Mouse (Mus musculus) ZHBTc4 (cell line): ENCODE data around the gene Wars.
A peak's percentile ranks its signal among the peaks of the same experiment; 100 is the strongest.

Experiments used
- DNase-seq: peaks from one replicate; pipeline ENCODE4 v3.0.0-alpha.2; 2011; ENCODE audit warnings: low read depth, low spot score

Wars gene

DNA sequence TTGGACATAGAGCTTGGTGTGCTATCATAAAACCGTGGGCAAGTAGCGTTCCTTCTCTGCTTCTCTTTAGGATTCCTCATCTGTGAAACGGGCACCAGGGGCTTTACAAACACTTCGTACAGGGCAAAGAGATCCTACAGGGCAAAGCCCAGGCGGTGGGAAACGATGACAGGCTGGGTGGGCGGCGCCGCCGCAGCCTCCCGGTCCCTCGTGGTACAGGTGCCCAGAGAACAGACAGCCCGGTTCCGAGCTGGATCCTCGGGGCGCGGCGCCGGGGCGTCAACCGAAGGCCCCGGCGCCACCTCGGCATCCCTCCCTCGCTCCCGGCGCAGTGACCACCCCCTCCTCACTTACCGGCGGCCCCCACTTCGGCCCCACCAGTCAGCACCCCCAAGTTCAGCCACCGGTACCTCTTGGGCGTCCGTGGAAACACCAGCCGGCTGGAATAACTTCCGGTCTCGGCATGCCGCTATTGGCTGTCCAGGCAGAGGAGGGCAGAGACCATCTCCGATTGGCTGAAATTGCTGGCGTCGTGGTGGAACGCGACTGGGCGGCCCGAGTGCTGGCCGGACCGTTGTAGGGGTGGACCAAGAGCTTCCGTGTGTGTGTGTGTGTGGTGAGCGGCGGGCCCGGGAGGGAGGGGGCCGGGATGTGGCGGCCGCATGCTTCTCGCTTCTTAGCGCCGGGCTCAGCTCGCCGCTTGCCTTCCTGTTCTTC, at the start of gene Wars:
Gene Wars (minus strand): TSS at position 460 of the 717 bp plus-strand sequence.
- peak; percentile 98 for DNase-seq

DNA sequence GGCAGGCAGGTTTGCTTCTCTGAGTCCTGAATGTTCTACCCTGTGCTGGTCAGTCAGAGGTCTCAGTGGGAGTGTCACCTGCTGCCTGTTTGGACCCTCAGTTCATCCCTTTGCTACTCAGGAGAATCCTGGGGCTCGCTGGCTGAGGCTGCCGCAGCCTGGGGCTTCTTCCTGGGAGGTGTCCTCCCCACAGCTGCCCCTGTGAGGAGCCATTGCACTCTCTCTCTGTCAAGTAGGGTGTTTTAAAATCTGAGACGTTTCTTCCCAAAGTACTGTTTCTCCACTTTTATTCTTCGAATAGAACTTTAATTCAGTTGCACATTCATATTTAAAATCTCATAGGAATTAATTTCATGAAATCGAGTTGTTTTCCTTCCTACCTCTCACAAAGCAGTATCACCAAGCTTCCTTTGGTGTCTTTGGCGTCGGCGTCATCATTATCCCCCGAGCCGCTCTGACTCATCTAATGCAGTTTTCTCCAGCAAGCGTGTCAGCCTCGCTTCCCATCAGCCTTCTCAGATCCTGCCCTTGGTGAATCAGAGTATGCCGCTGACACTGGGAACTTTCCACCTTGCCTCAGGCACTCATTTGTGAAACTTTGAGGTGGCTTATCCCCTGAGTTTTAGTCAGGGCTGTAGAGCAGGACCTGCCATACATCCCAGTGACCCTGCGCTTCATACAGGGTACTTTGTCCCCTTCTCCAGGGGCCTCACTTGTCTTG, 48.4 kb upstream of the Wars start:
- no peak for DNase-seq

DNA sequence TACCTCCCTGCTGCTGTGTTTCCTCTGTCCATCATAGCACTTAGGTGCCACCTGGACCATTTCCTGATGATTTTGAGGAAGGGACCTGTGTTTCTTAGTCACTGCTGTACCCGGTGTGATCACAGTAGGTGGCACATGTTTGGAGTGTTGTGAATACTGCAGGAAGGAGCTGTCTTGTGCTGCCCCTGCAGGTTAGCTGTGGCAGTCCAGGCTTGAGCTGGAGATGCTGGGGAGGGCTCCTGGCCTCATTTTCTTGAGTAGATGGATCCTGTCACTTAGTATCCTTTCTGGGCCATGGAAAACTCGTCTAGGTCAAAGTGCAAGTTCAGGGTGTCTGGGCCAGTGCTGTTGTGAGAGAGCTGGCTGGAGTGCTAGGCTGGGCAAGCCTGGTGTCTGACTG, 47.3 kb upstream of the Wars start:
- no peak for DNase-seq

DNA sequence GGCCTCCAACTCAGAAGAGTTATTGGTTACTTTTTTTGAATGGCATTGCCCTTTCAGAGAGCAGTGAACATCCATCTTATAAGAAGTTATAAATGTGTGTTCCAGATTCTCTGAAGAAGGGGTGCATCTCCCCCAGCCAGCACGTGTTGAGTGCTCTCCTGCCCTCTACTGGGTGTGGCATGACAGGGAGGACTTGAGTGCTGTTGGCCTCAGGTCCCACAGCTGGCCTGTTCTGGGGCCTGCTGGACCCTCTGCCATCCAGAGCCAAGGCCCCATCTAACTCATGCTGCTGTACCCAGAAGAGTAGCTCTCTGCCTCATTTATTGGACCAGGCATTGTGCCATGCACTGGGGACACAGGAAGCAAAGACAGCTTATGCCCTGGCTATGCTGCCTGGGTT, 46.3 kb upstream of the Wars start:
- no peak for DNase-seq

DNA sequence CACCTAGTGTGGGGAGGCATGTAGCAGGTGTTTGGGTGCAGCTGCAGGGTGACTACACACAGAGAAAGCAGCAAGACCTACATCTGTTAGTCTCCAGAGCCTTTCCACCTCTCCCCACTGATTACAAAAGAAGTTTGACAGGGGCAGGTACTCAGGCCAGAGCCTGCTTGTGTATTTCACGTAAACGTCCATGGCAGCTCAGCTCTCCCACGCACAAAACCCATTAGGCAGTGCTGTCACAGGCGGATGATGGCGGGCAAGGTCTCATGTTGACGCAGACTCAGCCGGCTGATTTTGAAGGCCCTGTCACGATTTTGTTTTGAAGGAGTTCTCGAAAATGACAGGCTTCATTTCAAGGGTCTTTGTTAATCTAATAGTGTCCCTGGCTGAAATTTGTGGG, 45.3 kb upstream of the Wars start:
- no peak for DNase-seq

DNA sequence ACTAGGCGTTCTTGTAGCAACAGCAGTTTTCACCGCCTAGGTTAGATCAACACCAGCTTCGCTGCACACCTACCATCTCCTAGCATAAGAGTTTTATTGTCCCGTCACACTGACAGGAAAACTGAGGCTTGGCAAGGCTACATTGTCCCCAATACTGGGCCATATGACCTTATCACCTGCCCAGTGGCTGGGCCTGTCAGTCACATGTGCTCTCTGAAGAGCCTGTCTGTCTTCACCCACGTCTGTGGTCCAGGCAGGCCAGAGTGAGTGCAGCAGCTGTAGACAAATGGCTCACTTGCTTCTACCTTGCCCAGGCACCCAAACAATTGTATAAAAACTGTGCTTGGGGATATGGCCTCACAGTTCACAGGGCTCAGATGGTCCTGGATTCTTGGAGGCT, 44.9 kb upstream of the Wars start:
- no peak for DNase-seq

DNA sequence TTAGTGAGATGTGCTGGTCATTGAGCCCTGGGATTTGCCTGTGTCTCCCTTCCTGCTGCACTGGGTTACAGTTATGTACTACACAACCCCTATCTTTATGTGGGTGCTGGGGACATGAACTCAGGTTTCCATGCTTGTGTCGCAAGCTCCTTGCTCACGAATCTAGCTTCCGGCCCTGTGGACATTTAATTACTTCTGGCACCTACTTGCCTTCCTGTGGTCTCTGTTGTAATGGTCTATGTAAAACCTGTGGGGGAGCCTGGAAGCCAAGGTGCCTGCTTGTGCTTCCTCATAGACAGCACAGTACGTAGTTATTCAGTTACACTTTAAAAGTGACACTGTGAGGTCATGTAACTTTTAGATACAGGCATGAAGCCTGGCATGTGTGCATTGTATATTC, 43.5 kb upstream of the Wars start:
- no peak for DNase-seq

DNA sequence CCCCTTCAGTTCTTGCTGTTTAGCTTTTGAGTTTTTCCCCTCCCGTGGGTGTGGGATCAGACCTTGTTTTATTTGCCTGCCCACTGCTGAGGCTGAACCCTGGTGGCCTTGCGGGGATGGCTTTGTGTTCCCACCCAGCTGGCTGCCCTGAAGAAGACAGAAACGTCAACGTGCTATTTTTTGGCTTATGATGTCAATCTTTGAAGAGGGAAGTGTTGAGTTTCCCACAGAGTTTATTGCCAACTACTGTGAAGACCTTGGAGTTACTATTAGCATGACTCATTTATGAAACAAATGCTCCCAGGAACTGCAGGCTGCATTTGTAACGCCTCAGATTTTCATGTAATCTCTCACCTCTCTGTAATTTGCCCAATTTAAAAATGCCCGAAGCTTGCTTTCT, 42.9 kb upstream of the Wars start:
- no peak for DNase-seq

DNA sequence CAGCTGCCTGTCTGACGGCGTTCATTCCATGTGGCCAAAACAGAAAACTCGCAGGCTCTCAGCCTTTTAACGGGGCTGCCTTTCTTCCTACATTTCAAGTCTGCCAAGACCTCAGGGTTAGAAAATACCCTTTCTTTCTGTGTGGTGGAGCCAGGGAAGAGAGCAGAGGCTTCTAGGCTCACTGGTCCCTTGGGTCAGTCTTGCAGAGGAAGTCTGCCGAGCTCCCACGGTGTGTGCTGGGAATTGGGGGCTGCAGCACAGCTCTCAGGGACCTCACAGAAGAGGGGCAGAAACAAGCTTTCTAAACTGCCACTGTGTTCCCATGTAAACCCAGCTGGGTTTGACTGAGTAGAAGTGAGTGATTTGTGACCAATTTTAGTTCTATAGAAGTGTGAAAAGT, 40.3 kb upstream of the Wars start:
- DNase-seq = no peak

DNA sequence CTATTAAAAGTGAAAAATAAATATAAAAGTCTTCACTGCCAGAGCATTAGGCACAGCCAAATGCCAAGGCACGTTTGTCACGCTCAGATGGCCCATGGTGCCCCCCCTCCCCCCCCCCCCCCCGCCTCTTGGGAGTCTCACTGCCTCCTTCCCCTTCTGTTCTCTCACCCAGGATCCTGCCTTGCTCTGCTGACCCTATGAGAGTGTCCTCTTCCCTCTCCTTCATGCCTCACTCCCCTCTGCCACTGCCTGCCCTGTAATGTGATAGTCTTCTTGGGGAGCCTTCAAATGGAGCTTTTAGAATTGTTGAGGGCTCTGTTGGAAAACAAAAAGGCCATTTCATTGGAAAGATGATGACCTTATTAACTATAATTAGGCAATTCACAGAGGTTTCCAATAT, 38.1 kb upstream of the Wars start:
- no peak for DNase-seq

DNA sequence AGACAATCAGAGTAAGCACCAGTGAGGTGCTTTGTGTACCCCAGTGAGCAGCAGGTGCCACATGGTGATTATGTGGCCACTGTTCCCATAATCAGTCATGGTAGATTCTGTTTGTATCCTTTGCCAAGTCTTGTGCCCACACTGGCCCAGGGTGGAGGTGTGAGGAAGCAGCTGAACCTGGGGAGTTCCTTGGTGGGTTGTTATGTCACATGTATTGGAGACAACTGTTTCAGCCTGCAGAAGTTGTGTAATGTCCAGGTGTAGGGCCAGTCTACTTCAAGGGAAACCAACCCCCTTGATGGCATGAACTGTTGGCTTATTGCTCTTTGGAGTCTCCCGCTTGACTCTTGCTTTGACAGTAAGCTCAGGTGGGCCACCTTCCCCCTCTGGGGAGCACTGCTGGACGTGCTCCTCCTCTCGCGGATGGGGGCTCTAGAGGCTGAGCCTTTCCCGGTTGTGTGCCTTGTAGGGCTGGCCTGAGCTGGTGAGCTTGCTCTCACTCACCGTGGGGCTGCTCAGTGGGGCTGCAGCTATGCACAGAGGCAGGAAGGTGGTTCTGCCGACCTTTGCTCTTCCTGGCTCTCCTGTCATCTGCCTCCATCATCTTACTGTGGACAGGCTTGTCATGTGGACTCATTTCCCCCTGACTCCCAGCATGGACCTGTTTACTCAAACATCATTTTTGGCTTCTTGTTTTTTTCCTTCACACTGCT, 37.5 kb upstream of the Wars start:
- no peak for DNase-seq

DNA sequence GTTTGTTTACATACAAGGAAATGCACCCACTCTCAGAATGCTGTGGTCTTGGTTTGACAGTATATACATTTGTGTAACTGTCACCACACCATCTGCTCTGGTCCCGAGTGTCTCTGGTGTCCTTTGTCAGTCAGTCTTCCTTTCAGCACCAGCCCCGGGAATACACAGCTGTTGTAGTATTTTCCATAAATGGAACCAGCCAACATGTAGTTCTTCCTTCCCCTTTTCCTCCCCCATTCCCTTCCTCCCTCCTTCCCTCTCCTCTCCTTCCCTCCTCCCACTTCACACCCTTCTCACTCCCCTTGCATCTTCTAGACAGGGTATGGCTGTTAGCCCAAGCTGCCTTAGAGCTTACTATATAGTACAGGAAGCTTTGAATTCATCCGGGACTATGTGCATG, 35.5 kb upstream of the Wars start:
- no peak for DNase-seq

DNA sequence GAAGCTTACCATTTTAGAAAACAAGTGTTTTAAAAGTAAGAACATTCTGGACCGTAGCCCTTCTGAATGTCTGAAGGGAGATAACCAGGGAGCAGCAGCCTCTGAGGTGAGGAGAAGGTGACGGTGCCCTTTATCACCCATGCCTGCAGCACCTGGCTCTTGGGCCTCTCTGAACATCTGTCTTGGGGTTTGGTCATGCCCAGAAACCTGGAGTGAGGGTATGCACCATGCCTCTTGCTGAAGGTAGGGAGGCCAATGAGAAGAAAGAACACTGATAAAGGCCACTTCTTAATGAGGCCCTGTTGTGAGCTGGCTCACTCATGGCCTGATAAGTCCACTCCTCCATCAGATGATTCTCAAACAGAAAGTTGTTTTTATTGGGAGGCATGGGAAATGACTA, 34.3 kb upstream of the Wars start:
- no peak for DNase-seq

DNA sequence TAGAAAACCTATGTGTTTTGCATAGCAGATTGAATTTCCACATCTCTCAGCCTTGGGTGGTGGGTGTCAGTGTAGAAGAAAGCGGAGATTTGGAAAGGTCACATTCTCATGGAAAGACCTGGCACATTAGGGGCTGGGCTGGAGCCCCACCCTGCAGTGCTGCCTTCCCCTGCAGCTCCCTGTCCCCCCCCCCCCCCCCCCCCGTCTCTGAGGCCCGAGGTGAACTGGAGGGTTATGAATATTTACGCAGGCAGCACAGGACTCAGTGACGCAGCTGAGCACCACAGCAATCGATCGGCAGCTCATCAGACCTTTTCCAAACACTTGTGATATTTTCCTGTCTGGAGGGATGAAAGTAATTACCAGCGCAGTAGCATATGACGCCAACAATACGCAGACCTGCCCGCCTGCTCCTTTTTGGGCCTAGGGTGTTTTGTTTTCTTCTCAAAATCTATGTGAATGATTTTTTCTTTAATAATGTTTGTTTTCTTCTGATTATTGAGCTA, 32.7 kb upstream of the Wars start:
- no peak for DNase-seq

DNA sequence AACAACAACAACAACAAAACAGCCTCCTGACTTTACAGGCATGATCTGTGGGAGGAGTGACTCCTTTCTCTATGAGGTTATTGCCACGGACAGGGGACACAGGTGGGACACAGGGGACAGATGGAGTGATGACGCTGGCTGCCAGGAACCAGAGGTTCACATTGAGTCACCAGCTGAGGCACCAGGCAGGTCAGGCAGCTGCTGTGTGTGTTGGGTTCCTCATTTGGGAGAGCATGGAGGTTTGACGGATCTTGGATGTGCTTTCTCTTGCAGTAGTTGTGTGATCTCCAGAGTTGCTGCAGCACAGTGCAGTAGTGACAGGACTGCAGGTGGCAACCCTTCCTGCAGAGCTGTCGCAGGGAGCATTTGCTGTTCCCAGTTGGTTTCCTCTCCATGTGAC, 24.8 kb upstream of the Wars start:
- no peak for DNase-seq

DNA sequence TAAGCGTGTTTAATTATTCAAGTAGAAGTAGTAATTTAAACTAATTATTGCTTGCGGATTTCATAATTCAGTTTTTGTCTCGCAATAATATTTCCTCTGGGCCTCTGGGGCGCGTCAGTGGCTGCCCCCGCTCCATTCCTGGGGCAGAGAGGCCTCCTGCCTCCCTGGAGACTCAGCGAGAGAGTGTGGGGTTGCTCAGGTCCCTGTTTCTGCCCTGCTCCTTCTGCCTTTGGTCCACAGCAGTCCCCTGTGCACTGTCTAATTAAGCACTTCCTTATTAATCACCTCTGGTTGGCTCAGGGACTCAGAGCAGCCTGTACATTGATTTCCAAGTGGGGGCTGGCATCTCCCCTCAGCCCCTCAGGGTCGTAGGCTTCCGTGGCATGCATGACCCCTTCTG, 23.5 kb upstream of the Wars start:
- no peak for DNase-seq

DNA sequence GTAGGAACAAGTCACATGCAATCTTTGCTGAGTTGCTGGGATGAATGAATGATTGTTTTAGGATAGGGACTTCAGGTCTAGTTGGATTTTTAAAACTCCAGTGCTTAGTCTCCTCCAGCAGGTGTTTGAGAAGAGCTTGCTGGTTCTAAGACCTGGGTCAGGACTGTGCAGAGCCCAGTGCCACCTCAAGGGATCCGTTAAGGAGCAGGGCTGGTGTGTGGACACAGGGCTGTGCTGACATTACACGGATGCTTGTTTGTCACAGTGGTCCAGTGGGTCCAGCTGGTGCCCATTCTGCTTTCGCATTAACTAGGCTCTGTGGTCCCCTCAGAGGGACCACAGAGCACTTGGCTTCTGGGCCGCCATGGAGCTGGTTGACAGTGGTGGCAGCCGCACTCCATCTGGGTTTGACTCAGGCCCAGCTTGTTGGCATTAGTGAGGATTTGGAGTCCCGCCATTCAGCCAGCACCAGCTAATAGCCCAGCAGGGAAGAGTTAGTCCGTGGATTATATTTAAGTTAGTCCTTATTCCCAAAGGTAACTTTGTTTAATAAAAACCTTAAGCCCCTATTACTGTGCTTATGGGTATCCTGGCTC, 22.6 kb upstream of the Wars start:
- no peak for DNase-seq

DNA sequence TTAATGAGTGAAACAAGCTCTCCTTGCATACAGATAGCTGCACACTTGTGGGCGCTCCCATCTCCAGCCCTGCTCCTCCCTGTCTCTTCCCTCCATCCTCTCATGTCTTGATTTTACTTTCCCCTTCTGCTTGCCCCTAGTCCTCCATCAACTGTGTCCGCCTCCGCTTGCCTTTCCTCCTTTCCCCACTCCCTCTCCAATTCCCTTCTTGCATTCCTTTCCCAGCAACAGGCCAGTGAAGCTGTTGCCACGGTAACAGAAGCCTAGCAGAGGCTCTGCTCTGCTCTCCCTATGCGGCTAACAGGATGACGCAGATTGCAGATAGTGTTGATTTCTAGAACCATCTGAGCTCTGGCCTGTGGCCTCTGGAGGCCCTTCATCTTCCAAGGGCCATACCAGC, 21.9 kb upstream of the Wars start:
- DNase-seq = peak; percentile 42

DNA sequence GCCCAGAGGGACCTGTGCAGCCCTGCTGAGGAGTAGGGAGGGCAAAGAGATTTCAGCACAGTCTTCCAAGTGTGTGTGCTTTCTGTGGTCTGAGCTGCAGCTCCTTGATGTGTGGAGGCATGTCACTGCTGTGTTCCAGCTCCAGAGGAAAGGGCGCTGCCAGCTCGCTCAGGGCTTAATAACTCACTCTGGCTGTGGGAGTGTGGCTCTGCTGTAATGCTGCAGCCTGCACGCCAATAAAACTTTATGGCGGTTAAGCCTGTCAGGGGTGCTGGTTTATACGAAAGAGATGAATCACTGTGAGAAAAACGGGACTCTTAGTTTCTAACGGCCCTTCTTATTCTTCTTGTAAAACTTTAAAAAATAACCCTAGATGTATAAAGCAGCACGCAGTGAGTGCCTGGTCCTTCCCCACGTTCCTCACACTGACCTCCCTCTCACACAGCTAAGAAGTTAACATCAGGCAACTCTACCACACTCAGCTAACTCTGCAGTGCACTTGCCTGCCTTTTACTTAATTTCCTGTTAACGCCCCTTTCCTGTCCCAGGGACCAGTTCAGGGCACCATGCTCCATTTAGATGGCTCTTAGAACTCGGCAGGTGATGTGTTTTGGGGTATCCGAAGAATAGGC, 20.9 kb upstream of the Wars start:
- no peak for DNase-seq

DNA sequence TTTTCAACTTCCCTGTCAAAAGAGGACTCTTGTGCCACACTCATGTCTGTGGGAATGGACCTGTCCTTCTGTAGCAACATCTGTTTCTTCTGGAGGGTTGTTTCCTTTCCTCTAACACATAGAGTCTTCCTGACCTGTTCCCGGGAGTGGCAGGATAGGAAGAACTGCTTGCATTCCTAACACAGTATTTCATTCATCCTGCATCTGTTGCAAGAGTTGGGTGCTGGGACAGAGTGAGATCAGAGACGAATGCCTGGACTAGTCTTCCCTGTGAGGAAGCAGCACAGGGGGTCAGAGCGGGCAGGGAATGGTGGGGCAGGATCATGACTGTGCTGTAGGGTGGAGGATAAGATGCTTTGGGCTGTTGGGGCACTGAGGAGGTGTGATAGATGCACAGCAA, 20.2 kb upstream of the Wars start:
- DNase-seq = no peak

DNA sequence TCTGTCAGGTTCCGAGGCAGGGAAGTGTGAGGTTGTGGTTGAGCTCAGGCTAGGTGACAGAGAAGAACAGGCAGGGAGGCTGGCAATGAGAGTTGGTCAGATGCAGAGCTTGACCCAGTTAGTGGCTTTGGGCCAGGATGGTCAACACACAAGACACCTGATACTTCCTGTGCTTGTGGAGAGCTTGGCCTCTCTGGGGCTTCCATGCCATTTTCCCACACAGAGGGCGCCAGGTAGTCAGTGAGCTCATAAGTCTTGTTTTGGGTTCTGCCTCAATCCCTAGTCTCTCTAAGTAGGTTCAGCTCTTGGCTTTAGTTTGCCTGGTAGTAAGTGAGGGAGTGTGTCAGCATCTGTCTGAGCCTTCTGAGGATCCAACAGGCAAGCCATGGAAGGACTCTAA, 18.5 kb upstream of the Wars start:
- DNase-seq = no peak
